Mouse (Mus musculus): ENCODE data around the gene AU040320. TPM values are rescaled to one million over a fixed set of nuclear protein-coding genes. Genes with fewer than 3 reads are reported as not detected.

Gene AU040320
- total RNA-seq, 1 experiment from 2014 or later: 46.4 TPM

DNA sequence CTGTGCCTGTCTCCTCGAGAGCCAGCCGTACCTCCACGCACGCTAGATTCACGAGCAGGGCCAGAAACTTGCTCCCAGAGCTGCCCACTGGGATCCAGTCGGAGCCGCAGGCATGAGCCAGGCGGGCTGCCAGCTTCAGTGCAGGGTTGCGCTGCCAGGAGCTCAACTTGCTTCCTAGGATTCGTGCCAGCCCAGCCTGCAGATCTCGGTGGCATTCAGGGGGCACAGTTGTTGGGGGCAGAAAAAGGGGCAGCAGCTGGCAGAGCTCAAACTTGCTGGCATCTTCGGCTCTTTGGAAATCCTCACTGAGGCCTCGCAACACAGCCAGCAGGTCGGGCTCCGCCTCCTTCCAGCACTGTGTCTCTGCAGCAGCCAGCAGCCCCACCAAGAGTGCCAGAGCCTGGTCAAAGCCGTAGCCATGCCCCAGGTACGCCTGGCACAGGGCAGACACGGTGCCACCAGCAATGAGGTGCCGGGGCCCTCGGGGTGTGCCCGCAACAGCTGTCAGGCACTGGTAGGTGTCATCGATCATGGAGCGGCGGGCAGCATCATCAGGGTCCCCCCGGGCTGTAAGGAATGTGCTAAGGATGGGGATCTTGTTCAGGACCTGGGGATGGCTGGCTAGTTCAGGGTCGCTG lies 3.2 kb upstream of the AU040320 start:
- peak; percentile 47 for DNase-seq

- no peak for DNase-seq
Observed at GRCm38 (mm10) chr4:126750863-126751555, 2.3 kb upstream of the AU040320 start.

DNA sequence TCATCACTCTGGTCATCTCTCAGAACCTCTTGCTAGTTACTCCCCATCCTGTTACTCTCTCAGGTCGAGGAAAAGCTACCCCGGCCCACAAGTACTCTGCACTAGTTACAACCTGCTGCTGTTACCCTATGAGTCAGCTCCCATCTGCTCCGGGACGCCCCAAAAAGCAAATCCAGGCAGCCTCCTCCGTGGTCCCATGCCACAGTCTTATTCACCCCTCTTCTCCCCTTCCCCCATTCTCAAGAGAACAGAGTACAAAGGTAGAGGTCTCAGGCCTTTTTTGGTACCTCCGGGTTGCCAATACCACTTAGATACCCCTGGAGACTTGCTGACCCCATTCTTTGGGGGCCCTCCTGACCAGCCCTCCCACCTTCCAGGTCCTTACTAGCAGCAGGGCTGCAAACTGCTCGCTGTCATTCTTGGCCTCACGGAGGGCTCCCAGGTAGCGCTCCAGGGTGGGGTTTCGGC lies 1.8 kb upstream of the AU040320 start:
- DNase-seq: no peak

DNA sequence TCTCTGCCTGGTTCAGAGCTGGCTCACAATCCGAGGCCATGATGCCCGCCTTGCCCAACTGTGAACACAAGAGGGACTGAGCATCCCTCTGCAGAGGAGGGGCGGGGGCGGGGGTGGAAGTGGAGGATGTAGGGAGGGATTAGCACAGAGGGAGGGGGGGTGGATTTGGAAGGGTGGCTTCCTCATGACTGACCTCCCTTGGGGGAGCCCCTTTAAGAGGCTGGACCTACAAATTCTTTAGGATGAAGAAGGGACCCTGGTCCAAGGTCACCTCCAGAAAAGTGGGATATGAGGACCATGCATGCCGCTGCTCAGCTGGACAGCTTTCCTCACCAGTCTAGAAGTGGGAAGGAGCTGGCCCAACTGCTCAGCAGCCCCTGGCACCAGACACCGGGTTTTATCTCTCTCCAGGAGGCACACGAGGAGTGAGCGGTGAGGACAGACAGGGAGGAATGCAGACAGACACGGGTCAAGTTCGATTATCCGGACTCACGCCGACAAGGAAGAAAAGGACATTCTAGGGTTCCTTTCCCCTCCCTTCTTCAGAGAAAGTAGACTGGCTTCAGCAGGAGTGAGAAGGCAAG lies 1.2 kb upstream of the AU040320 start:
- DNase-seq: no peak

- peak; percentile 20 for DNase-seq
Observed at GRCm38 (mm10) chr4:126752608-126753141, 669 bp upstream of the AU040320 start.

GRCm38 (mm10) chr4:126754231-126754611 lies 877 bp downstream of the AU040320 start:
- no peak for DNase-seq

- DNase-seq: no peak
Observed at GRCm38 (mm10) chr4:126754736-126755374, 1.5 kb downstream of the AU040320 start.

- peak; percentile 62 for DNase-seq
Observed at GRCm38 (mm10) chr4:126756766-126757165, 3.4 kb downstream of the AU040320 start.

DNA sequence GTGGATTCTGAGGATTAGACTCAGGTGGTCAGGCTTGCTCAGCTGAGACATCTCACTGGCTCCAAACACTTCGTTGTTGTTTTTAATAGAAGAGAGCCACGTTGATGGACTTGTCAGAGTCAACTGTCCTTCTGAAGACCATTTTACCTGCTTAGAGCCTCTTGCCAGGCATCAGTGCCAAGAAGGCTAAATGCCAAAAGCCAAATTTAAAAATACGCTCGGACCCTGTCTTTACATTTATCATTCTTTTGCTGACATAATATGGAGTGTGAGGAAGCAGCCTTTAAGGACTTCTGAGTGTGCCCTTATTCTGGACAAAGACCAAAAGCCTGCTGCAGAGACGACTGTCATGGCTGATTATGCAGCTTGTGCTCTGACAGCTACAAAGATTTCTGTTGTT lies 5.0 kb downstream of the AU040320 start:
- DNase-seq: no peak

- DNase-seq: no peak
Observed at GRCm38 (mm10) chr4:126759435-126759834, 6.1 kb downstream of the AU040320 start.

DNA sequence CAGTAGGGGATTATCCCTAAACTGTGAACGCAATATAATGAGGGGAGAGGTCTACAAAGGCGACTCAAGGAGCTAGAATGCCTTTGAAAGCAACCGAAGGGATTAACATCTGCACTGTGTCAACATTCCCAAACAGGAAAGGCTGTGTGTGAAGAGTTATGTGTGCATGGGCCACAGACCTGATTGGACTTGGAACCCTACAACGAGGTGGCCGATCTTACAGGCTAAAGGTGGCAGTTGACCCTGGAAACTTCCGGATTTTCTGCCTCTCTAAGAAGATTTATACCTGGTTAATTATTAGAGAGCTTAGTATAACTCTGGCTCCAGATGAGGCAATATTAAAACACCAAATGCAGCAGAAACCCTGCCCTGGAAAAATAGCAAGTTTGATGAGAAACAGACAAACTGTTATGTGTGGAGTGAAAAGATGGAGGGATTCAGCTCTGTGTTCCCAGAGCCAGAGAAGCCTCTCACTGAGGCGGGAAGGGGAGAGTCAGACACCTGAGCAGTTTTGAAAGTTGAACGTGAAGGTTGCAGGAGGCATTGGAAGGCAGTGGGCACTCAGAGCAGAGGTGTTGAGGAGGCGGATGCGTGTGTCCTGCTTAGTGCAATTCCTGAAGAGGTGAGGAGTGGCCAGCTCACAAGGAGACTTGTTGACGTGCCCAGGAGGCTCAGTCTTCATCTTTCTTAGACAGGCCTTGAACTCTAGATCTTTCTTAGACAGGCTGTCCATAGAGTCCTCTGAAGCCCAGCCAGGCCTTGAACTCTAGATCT lies 9.4 kb downstream of the AU040320 start:
- no peak for DNase-seq

GRCm38 (mm10) chr4:126763483-126763882 lies 10.1 kb downstream of the AU040320 start:
- no peak for DNase-seq

GRCm38 (mm10) chr4:126769800-126770563 lies 16.6 kb downstream of the AU040320 start:
- DNase-seq: no peak

DNA sequence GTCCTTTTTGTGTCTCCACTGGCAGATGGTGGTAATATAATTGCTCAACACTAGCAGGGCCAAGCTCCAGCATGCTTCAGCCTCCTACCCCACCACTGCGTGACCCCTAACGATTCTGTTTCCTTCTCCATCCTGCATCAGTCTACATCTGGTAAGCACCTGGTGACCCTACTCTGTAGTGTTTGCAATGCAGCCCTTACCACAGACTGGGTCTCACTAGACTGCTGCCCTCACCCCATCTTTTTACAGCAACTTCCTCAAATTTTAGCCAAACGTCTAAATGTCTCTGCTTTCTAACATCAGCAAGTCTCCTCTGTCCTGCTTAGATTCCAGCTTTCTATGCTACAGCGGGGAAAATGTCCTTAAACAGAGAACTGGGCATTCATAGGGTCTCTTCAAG lies 17.5 kb downstream of the AU040320 start:
- DNase-seq: no peak

DNA sequence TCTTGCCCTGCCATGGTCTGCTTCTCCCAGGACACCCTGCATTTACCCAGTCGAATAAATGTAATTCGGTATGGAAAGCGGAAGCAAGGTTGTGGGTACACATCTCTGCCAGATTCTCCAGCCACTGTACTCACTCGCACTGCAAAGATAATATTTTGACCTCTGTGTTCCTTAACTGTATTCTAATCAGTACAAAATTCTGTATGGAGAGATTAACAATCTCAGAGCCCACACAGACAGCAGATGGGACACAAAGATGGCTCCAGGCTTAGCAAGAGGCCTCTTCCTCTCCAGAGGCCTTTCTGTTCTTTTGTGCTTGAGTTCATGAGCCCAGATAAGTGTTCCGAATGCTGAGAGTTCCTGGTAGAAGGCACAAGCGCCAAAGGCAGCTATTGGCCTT lies 20.5 kb downstream of the AU040320 start:
- no peak for DNase-seq

- DNase-seq: no peak
Observed at GRCm38 (mm10) chr4:126775182-126775581, 21.8 kb downstream of the AU040320 start.

DNA sequence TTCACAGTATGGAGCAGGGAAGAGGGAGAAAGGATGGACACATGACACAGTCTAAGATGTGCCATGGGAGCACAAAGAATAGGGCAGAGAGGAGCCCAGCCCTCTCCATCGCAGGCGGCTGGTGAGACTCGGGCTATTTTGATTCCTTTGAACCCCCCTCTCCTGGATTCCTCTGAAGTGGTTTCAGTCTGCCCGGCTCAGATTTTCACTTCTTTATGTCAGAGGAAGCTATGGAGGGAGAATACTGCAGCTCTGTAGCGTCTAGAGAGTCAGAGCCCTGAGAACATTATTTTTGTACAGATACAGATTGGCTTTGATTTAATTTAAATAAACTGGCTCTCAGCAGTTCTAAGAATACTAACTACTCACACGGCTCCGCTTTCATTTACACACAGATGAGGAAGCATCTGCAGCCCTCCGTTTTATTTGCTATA lies 25.8 kb downstream of the AU040320 start:
- DNase-seq: no peak

DNA sequence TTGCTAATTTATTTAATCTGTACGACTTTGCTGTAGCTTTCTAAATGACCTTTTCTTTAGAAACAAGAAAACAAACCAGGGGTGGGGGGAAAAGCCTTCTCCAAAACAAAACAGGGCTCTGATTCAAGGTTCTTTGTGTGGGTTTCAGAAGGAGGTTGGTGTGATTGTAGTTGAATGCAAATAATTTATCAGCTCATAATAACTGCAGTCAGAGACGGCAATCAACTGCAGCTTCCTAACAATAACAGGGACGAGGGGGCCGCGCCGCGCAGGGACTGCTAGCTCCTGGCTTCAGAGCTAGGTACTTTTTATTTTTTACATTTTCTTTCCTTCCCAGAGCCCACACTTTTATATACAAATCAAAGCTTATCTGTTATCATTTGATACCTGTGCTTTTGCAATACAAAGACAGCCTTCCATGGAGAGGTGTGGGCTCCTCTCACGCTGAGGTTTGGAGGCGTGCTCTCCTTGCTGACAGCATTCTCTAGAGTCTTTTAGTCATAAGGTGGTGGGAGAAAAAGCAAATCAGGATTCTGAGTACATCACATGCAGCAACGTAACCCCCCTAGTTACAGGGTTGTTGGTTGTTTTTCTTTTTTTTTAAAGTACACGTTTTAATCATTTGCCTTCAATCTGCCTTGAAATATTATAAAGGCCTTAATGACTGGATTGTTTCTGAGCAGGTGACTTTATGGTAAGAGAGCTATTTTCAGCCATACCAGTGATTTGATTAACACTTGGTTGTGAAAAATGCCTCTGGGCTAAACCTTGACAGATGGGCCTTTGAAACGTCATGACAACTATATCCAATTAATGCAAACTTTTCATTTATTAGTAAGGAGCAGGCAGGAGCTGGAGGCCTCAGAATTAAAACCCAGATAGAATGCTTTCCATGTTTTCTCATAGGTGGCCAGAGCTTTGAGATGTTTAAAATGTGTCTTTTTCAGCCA lies 26.8 kb downstream of the AU040320 start:
- DNase-seq: no peak

GRCm38 (mm10) chr4:126781871-126782270 lies 28.5 kb downstream of the AU040320 start:
- no peak for DNase-seq

GRCm38 (mm10) chr4:126782512-126782911 lies 29.2 kb downstream of the AU040320 start:
- DNase-seq: no peak
